Mouse (Mus musculus): Measurements from ENCODE around the gene Flad1. TPM values are rescaled to one million over a fixed set of nuclear protein-coding genes. Genes with fewer than 3 reads are reported as not detected.

The Flad1 gene
- polyA plus RNA-seq, 1 experiment from 2014 or later: 18.1 TPM

DNA sequence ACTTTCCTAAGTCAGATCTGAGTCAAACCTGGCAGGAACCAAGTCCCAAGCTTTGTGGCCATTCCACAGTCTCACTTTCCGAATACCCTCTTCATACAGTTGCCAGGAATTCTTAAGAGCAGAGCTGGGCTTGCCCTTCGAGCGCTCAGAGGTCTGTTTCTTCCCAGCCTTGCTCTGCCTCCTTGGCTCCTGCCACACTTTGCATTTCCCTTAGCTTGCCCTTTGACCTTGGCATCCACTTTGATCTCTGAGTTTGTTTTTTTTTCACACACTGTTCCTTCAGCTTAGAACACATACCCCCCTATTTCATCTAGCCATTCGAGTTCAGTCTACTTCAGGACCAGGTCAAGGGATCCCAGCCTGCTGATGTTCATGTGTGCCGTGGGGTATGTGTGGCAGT is 60.4 kb downstream of the Flad1 start:
- DNase-seq: no peak
- no peaks in the 10 kb centered on the region; the same call in 1 of the 2 replicates for H3K27me3 ChIP-seq (ENCODE audit: insufficient read depth, low read length)
- no peak for TF ChIP-seq CTCF (IDR thresholded peaks at IDR 0.05; ENCODE audit: low read depth)
- H3K4me3 ChIP-seq (ENCODE audit: low read depth, low read length): no peak overlapping the region
- no peak overlapping the region for H3K4me2 ChIP-seq
- no peaks in the 10 kb centered on the region for H3K9me3 ChIP-seq (ENCODE audit: low read depth, low read length)
- no peak overlapping the region for H3K27ac ChIP-seq (ENCODE audit: low read depth)
- peaks cover 1% of the 10 kb centered on the region; the same call in 1 of the 2 replicates for H3K36me3 ChIP-seq (ENCODE audit: insufficient read depth)
- no peak overlapping the region for H3K9ac ChIP-seq
- no peaks in the 10 kb centered on the region for H3K4me1 ChIP-seq (ENCODE audit: insufficient read depth)
- no peak for ATAC-seq (ENCODE audit: insufficient read depth)
- WGBS: 43% methylated on average over 5 of the region's 5 CpGs

Other genes with a start within 250 kb of the Flad1 start
- gene Clk2, start 247.1 kb downstream of the Flad1 start, polyA plus RNA-seq (2014; fragmentation: Nextera tagmentation; extraction: Ambion mirVana): 26.1 and 26.4 TPM in 2 replicates
- 90.2 and 98.9 TPM in 2 replicates for gene Scamp3, start 234.4 kb downstream of the Flad1 start, polyA plus RNA-seq (2014; fragmentation: Nextera tagmentation; extraction: Ambion mirVana)
- gene Fam189b, start 228.7 kb downstream of the Flad1 start, polyA plus RNA-seq (2014; fragmentation: Nextera tagmentation; extraction: Ambion mirVana): 18.2 and 19.4 TPM in 2 replicates
- 34.4 and 35.5 TPM in 2 replicates for gene Gba, start 208.9 kb downstream of the Flad1 start, polyA plus RNA-seq (2014; fragmentation: Nextera tagmentation; extraction: Ambion mirVana)
- 33.6 and 39.9 TPM in 2 replicates for gene Thbs3, start 196.7 kb downstream of the Flad1 start, polyA plus RNA-seq (2014; fragmentation: Nextera tagmentation; extraction: Ambion mirVana)
- gene Mtx1, start 184.8 kb downstream of the Flad1 start, polyA plus RNA-seq (2014; fragmentation: Nextera tagmentation; extraction: Ambion mirVana): 193 and 212 TPM in 2 replicates
- 43.0 and 50.4 TPM in 2 replicates for gene Muc1, start 182.8 kb downstream of the Flad1 start, polyA plus RNA-seq (2014; fragmentation: Nextera tagmentation; extraction: Ambion mirVana)
- gene Krtcap2, start 165.9 kb downstream of the Flad1 start, polyA plus RNA-seq (2014; fragmentation: Nextera tagmentation; extraction: Ambion mirVana): 293 and 312 TPM in 2 replicates
- gene Trim46, start 165.6 kb downstream of the Flad1 start, polyA plus RNA-seq (2014; fragmentation: Nextera tagmentation; extraction: Ambion mirVana): 5.7 and 6.3 TPM in 2 replicates
- 118 and 119 TPM in 2 replicates for gene Dpm3, start 152.5 kb downstream of the Flad1 start, polyA plus RNA-seq (2014; fragmentation: Nextera tagmentation; extraction: Ambion mirVana)
- gene Slc50a1, start 141.3 kb downstream of the Flad1 start, polyA plus RNA-seq (2014; fragmentation: Nextera tagmentation; extraction: Ambion mirVana): 58.5 and 60.2 TPM in 2 replicates
- 68.3 and 70.4 TPM in 2 replicates for gene Efna1, start 130.7 kb downstream of the Flad1 start, polyA plus RNA-seq (2014; fragmentation: Nextera tagmentation; extraction: Ambion mirVana)
- gene Efna3, start 88.9 kb downstream of the Flad1 start, polyA plus RNA-seq (2014; fragmentation: Nextera tagmentation; extraction: Ambion mirVana): 4.7 and 5.8 TPM in 2 replicates
- 24.6 and 27.0 TPM in 2 replicates for gene Efna4, start 73.8 kb downstream of the Flad1 start, polyA plus RNA-seq (2014; fragmentation: Nextera tagmentation; extraction: Ambion mirVana)
- 32.7 and 36.7 TPM in 2 replicates for gene Adam15, start 61.9 kb downstream of the Flad1 start, polyA plus RNA-seq (2014; fragmentation: Nextera tagmentation; extraction: Ambion mirVana)
- gene Dcst2, start 49.9 kb downstream of the Flad1 start, polyA plus RNA-seq (2014; fragmentation: Nextera tagmentation; extraction: Ambion mirVana): 0.17 TPM in 1 of 2 replicates, not detected in the other
- 0.11 TPM in 1 of 2 replicates, not detected in the other for gene Dcst1, start 46.6 kb downstream of the Flad1 start, polyA plus RNA-seq (2014; fragmentation: Nextera tagmentation; extraction: Ambion mirVana)
- gene Zbtb7b, start 17.1 kb downstream of the Flad1 start, polyA plus RNA-seq (2014; fragmentation: Nextera tagmentation; extraction: Ambion mirVana): 1.6 and 1.7 TPM in 2 replicates
- 0.19 and 0.33 TPM in 2 replicates for gene Lenep, start 9.1 kb downstream of the Flad1 start, polyA plus RNA-seq (2014; fragmentation: Nextera tagmentation; extraction: Ambion mirVana)
- 655 and 692 TPM in 2 replicates for gene Cks1b, start 6.5 kb upstream of the Flad1 start, polyA plus RNA-seq (2014; fragmentation: Nextera tagmentation; extraction: Ambion mirVana)
- 69.5 and 75.2 TPM in 2 replicates for gene Shc1, start 6.6 kb upstream of the Flad1 start, polyA plus RNA-seq (2014; fragmentation: Nextera tagmentation; extraction: Ambion mirVana)
- gene Pygo2, start 18.3 kb upstream of the Flad1 start, polyA plus RNA-seq (2014; fragmentation: Nextera tagmentation; extraction: Ambion mirVana): 54.0 and 56.8 TPM in 2 replicates
- gene Pbxip1, start 24.8 kb upstream of the Flad1 start, polyA plus RNA-seq (2014; fragmentation: Nextera tagmentation; extraction: Ambion mirVana): 13.6 and 14.7 TPM in 2 replicates
- 46.2 and 48.0 TPM in 2 replicates for gene Pmvk, start 42.7 kb upstream of the Flad1 start, polyA plus RNA-seq (2014; fragmentation: Nextera tagmentation; extraction: Ambion mirVana)
- gene Kcnn3, start 108.3 kb upstream of the Flad1 start, polyA plus RNA-seq (2014; fragmentation: Nextera tagmentation; extraction: Ambion mirVana): 1.0 TPM in 2 replicates

All from lung, embryonic 14.5 days (tissue).